Mouse (Mus musculus) MEL (cell line): ENCODE results near the gene Tcte3.

Experiments used
- EP300 ChIP-seq, 2 experiments: IDR thresholded peaks; 2 replicates each; pipeline ENCODE4 v1.6.1; 2011; ENCODE audit warnings: improper control_type of control experiment in 2 of 2, low read length in 2 of 2, low read depth in 1 of 2, mild to moderate bottlenecking in 1 of 2
- JUND ChIP-seq: IDR thresholded peaks from 2 replicates; pipeline ENCODE4 v1.6.1; 2011; ENCODE audit warnings: low read depth, mild to moderate bottlenecking, improper control_type of control experiment, low read length
- KAT2A ChIP-seq: conservative IDR thresholded peaks from 2 replicates; pipeline ENCODE4 v1.6.1; 2012; ENCODE audit warnings: low read depth, low read length, improper control_type of control experiment, inconsistent platforms
- MYB ChIP-seq: IDR thresholded peaks from 2 replicates; pipeline ENCODE4 v1.6.1; 2011; ENCODE audit warnings: mild to moderate bottlenecking, low read depth, low read length, improper control_type of control experiment
- MYC ChIP-seq: IDR thresholded peaks from 2 replicates; pipeline ENCODE4 v1.6.1; 2011; ENCODE audit warnings: low read depth, mild to moderate bottlenecking, low read length, improper control_type of control experiment, moderate library complexity
- POLR2A ChIP-seq, 2 experiments: IDR thresholded peaks; 2 replicates each; pipeline ENCODE4 v1.6.1; 2011 to 2012; ENCODE audit warnings: low read length in 2 of 2, mild to moderate bottlenecking in 2 of 2, control low read depth in 1 of 2, improper control_type of control experiment in 1 of 2, low read depth in 1 of 2, moderate library complexity in 1 of 2; ENCODE audit not compliant: control insufficient read depth in 1 of 2, insufficient read depth in 1 of 2, poor library complexity in 1 of 2
- POLR2AphosphoS2 ChIP-seq: IDR thresholded peaks from 2 replicates; pipeline ENCODE4 v1.6.1; 2011; ENCODE audit warnings: low read length, improper control_type of control experiment
- TBP ChIP-seq: IDR thresholded peaks from 2 replicates; pipeline ENCODE4 v1.8.0; 2011; ENCODE audit warnings: low read depth, low read length, improper control_type of control experiment
- ZKSCAN1 ChIP-seq: IDR thresholded peaks from 2 replicates; pipeline ENCODE4 v1.6.1; 2012; ENCODE audit warnings: low read depth, mild to moderate bottlenecking, inconsistent platforms, low read length, improper control_type of control experiment, moderate library complexity

DNA sequence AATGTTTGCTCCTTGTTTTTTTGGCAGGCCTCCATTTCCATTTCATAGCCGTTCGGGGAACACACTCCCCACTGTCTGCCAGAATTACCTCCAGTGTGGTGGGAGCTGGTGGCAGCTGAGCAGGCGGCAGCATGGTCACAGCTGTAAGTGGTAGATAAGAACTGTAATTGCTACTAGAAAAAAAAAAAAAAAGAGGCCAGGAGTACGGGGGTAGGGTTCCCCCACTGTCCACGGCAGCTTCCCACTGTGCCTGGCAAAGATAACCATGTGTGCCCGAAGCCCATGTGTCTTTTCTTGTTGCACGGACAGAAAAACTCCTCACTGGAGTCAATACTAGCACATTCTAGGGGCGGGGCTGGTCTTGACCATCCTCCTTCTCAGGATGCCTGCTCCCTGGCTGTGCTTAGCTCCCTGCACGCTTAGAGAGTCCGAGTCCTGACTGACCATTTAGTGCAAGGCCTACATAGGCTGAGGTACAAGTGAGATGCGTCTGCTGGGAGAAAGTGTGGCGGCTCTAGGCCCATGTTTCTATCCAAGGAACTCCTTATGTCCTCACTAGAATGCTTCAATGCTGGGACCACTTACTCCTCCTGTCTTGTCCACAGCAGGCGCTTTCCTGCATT lies 43.0 kb upstream of the Tcte3 start:
- TF ChIP-seq KAT2A (no peak), ZKSCAN1 (peak; percentile 56; the same call in 1 of the 2 replicates), TBP (0 out of 2 replicates have a peak, but pooled peaks have one; percentile 46), POLR2A (IDR thresholded peaks at IDR 0.05; ENCODE audit: control insufficient read depth in 1 of 2, insufficient read depth in 1 of 2, low read depth in 1 of 2, low read length in 2 of 2, poor library complexity in 1 of 2) (no peak), POLR2AphosphoS2 (no peak), MYB (peak; percentile 42), EP300 (IDR thresholded peaks at IDR 0.05; ENCODE audit: low read depth in 1 of 2, low read length in 2 of 2) (peak; percentile 90), MYC (peak; percentile 88), JUND (no peak)
